Mouse (Mus musculus): ENCODE results near the gene Ago4.

Ago4 gene

DNA sequence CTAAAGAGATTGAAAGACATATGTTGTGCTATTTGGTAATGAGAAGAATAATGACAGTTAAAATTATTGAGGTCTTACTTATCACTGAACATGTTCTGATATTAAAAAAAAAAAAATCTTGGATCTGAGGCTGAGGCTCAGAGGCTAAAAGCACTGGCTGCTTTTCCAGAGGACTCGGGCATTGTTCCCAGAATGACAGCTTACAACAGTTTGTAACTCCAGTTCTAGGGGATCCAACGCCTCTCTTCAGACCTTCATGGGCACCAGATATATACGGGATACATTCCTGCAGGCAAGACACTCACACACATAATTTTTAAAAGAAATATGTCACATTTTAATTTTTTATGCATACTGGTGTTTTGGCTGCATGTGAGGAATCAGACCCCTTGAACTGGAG lies 7.1 kb downstream of the Ago4 start:
- no peak for DNase-seq (ENCODE audit: low spot score in 2 of 2)

DNA sequence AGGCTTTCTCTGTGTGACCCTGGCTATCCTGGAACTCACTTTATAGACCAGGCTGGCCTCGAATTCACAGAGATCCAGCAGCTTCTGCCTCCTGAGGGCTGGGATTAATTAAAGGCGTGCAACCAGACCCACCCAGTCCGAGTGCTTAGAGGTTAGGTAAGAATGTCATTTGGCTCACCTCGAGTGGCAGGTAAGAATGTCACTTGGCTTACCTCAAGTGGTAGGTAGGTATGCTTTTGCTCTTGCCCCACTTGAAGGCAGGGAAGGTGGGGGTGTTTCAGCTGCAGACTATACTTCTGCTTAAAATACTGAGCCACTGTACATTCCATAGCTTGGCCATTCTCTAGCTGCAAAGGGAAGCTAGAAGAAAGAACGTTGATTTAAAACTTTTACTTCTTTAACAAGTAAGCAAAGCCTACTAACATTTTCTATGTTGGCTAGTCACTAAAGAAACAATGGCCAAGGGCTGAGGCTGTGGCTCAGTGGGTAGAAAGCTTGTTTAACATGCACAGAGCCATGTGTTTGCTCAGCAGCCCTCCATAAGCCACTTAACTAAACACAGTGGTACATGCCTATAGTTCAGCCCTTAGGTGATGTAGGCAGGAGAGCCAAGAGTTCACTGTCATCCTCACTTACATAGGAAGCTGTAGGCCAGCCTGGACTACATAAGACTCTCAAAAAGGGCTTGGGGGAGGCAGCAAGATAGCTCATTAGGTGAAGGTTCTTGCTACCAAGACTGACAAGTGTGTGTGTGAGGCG lies 20.8 kb downstream of the Ago4 start:
- DNase-seq (ENCODE audit: low spot score in 2 of 2): no peak

GRCm38 (mm10) chr4:126511013-126511412 lies 22.3 kb downstream of the Ago4 start:
- DNase-seq (ENCODE audit: low spot score in 2 of 2): no peak

DNA sequence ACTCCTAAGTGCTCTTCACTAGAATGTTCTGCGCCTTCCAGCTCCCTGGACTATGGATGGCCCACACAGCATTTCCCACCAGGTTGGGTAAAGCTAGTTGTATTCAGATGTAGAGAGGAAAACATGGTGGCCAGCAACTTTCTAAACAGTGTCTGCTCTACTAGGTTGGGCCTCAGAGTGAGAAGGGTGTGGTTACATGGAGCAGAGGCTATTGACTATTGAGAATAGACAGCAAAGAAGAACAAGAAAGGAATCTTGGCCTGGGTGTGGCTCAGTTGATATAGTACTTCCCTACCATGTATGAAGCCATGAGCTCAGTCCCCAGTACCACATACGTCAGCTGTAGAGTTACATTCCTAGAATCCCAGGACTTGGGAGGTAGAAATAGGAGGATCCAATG lies 24.2 kb downstream of the Ago4 start:
- DNase-seq (ENCODE audit: low spot score in 2 of 2): no peak

- no peak for DNase-seq (ENCODE audit: low spot score in 2 of 2)
Measured at GRCm38 (mm10) chr4:126508110-126508899, 25.0 kb downstream of the Ago4 start.

DNA sequence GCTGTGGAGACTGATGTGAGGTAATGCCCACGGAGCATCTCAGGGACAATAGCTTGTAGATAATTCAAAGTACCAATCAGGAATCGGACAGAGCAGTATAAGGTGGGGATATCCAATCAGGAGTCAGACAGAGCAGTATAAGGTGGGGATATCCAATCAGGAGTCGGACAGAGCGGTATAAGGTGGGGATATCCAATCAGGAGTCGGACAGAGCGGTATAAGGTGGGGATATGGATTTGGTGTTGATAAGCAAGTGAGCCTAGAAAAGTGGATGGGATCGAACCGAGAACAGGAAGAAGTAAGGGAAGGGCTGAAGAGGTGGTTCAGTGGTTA lies 30.3 kb downstream of the Ago4 start:
- no peak for DNase-seq (ENCODE audit: low spot score in 2 of 2)

- DNase-seq (ENCODE audit: low spot score in 2 of 2): no peak
Measured at GRCm38 (mm10) chr4:126502141-126502976, 30.9 kb downstream of the Ago4 start.

DNA sequence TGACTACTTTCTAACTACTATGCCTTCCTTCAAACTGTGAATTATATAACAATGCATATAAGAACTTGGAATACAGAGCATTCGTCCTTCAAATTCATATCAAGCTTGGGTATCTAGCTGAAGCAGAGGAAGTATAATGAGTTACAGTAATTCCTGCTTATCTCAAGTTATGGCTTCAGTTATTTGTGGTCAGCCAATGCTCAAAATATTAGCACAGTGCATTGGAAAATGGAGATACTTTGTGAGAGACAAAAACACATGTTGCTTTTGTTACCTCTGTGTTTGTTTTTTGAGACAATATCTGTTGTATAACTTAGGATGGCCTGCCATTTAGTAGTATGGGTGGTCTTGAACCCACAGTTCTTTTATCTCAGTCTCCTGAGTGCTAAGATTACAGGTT lies 34.7 kb downstream of the Ago4 start:
- no peak for DNase-seq (ENCODE audit: low spot score in 2 of 2)

DNA sequence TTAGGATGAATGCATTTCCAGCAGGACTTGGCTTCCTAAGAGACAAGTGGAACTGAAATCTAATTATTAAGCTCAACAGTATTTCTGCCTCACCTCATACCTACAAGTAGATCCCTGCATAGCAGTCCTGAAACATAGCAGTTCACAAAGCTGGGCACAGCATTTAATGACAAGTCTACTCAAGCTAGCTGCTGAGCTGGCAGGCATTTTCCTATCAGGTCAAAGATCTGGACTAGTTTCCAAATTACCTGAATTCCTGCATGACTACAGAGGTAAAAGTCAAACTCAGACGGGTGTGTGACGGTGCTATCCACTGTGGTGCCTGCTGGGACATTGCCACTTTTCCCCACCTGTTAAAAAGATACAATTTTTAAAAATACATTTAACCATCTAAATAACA lies 36.3 kb downstream of the Ago4 start:
- DNase-seq (ENCODE audit: low spot score in 2 of 2): no peak

- no peak for DNase-seq (ENCODE audit: low spot score in 2 of 2)
Measured at GRCm38 (mm10) chr4:126495942-126496790, 37.1 kb downstream of the Ago4 start.

GRCm38 (mm10) chr4:126495453-126495852 lies 37.8 kb downstream of the Ago4 start:
- no peak for DNase-seq (ENCODE audit: low spot score in 2 of 2)

GRCm38 (mm10) chr4:126493416-126493815 lies 39.9 kb downstream of the Ago4 start:
- no peak for DNase-seq (ENCODE audit: low spot score in 2 of 2)

DNA sequence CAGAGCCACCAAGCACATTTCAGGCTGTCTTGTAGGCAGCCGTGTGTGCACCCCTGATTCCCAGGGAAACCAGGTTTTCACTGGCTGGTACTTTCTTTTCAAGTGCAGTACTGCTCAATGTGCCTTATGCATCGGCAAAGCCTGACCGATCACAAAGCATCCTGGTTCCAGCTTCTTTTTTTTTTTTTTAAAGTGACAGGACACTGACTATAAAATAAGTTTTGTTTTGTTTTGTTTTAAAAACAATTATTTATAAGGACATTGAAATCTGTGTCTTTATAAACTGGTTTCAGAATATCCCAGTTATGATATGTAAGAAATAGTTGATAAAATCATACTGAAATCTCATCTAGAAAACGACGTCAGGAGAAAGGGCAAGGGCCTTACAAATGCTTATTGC lies 41.3 kb downstream of the Ago4 start:
- DNase-seq (ENCODE audit: low spot score in 2 of 2): no peak

GRCm38 (mm10) chr4:126490726-126491125 lies 42.5 kb downstream of the Ago4 start:
- no peak for DNase-seq (ENCODE audit: low spot score in 2 of 2)

DNA sequence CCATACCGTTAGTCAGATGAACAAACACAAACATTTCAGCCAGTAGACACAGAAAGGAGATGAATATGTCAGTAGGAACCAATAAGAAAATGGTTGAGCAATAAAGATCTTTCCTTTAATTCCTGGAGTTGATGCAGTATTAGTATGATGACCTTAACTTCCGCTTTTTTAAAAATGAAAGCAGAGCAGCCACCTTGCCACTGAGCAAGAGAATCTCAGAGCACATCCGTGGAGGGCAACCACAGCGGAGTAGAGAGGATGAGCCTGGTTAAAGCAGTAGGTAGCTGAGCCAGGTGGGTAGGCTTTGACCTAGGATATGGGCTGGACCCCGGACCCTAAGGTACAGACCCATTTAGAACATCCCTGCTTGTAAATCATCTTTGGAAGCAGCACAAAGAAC lies 43.5 kb downstream of the Ago4 start:
- DNase-seq (ENCODE audit: low spot score in 2 of 2): peak in 1 of 2 experiments; percentile 4

GRCm38 (mm10) chr4:126486217-126486616 lies 47.1 kb downstream of the Ago4 start:
- DNase-seq (ENCODE audit: low spot score in 2 of 2): no peak

DNA sequence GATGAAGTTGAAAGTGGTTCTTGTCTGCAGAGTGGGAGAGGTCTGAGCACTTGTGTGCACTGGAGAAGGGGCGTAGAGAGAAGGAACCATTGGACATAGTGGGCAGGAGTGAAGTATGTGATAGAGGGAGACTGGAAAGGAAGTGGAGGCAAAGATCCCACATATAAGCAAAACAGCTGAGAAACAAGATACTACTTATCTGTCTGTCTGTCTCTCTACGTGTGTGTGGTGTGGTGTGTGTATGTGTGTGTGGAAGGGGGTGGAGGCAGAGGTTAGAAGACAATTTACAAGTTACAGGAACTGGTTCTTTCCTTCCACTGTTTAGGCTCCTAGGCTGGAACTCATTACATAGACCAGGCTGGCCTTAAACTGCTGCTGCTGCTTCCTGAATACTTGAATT lies 48.2 kb downstream of the Ago4 start:
- no peak for DNase-seq (ENCODE audit: low spot score in 2 of 2)

- DNase-seq (ENCODE audit: low spot score in 2 of 2): no peak
Measured at GRCm38 (mm10) chr4:126483874-126484273, 49.4 kb downstream of the Ago4 start.

DNA sequence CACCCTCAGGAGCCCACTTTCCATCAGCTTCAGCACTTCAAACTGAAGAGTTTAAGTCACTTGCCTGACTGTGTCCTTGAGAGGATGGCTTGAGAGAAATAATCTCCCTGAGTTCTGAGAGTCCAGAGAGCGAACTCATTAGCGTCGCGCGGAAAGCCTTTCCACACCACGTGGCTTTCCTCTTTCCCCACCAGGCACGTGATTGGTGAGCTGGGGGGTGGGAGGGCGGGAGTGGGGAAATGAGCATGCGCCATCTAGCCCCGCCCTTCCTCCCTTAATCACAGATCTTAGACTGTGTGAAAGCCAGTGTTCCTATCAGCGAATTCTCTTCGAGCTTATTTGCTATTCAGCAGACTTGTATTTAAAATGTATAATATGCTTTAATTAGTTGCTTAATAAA lies 50.3 kb downstream of the Ago4 start:
- no peak for DNase-seq (ENCODE audit: low spot score in 2 of 2)

- DNase-seq (ENCODE audit: low spot score in 2 of 2): no peak
Measured at GRCm38 (mm10) chr4:126481461-126481860, 51.8 kb downstream of the Ago4 start.

- DNase-seq (ENCODE audit: low spot score in 2 of 2): no peak
Measured at GRCm38 (mm10) chr4:126480288-126480687, 53.0 kb downstream of the Ago4 start.

GRCm38 (mm10) chr4:126473031-126473430 lies 60.2 kb downstream of the Ago4 start:
- DNase-seq (ENCODE audit: low spot score in 2 of 2): no peak

Measured in natural killer cell, adult 2 months (primary cell).